Mouse (Mus musculus) monocyte, adult 5-6 weeks (primary cell): ENCODE data around the gene Prkce. TPM values are rescaled to one million over a fixed set of nuclear protein-coding genes. Genes with fewer than 3 reads are reported as not detected.
A peak's percentile ranks its signal among the peaks of the same experiment; 100 is the strongest.

ENCODE experiments used
- ATAC-seq: fragments of 153-309, 156-312 bp; replicated peaks from 2 replicates; pipeline ENCODE4 v1.8.0; 2017; ENCODE audit warnings: mild to moderate bottlenecking; ENCODE audit not compliant: low TSS enrichment, insufficient number of reproducible peaks, severe bottlenecking, poor library complexity, low FRiP score
- total RNA-seq: library from RNA; stranded (forward); fragments of 200-1000, 200-491, 200-594 nt; gene quantifications from 3 replicates; pipeline ENCODE4 v1.2.3, GENCODE M21; 2017

The Prkce gene
- total RNA-seq, 1 experiment from 2014 or later = 21.1 TPM

DNA sequence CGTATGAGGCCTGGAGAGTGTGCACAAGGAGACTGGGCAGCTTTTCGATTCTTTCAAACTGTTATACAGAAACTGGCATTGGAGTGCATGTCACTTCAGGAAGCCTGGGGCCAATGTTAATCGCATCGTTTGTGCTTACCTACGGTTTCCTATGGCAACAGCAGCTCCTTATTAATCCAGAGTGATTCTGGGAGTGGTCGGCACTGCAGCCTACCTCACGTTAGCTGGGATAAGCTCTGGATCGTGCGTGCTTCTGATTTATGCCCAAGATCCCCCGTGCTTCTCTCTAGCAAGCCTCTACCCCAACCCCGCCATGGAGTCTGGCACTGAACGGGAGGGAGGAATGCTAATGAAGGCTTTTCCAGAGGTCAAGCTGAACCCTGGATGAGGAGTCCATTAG lies 242.9 kb downstream of the Prkce start:
- no peak for ATAC-seq

DNA sequence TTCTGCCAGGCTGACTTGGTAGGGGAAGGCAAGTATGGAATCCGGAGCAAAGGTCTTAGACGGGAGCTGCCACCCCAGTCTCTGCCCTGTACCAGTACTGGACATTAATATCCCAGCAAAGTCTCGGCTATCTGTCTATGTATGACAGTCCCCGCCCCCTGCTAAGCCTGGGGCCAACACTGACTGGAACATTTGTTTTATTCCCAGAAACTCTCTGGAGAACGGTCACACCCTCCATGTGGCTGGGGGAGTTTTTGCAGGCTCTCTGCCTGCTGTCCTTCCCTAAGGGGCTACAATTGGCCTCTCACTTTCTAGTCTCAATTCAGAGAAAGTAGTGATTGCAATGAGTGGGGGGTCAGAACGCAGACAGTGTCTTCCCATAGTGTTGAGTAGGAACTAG lies 244.6 kb downstream of the Prkce start:
- ATAC-seq = no peak

DNA sequence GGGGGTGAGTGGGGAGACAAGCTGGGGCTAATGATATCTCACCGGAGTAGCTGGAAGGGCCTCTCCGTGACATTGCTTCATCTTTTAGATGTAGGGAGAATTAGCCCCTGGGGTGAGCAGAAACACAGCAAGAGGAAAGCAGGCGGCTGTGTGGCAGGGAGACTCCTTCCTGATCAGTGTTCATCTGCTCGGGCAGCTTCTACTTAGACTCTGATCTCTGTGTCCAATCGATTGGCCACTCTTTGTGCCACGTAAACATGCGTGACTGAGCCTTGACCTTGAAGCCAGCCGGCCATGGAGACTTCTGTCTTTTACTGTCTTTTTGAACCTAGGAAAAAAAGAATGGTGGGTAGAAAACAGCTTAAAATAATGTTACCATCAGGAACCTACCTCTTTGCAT lies 247.0 kb downstream of the Prkce start:
- ATAC-seq = no peak

DNA sequence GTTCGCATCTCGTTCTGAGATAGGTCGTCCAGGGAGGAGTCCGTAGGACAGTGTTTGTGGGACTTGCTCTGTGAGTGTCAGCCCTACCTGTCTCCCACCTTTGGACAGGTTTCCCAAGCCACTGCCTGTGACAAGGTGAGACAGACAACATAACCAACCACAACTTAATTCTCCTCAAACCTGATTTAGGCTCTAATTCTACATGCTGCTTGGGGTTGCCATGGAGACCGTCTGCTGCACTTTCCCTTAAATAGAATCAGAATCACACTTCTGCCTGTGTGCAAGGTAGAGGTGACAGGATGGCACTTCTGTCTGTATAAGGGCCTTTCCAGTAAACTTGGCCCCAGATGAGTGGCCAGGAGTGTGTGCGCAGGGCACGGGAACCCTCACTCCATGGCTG lies 248.4 kb downstream of the Prkce start:
- no peak for ATAC-seq

DNA sequence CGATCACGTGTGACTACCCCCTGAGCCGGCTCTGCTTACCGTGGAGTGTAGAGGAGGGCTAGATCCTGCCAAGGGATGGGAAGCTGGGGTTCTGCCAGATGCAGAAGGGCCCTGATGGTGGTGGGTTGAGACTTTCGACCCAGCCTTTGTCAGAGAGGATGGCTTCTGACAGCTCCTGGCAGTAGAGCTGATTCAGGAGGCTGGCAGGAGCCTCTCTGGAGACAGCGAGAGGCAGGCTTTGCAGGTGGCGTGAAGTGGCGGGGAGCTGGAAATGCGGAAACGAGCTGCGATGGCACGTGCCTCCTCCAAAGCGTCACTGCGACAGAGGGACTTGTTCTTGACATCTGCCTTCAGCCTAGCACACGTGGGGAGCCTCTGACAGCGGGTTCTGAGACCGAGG lies 250.7 kb downstream of the Prkce start:
- ATAC-seq = no peak

DNA sequence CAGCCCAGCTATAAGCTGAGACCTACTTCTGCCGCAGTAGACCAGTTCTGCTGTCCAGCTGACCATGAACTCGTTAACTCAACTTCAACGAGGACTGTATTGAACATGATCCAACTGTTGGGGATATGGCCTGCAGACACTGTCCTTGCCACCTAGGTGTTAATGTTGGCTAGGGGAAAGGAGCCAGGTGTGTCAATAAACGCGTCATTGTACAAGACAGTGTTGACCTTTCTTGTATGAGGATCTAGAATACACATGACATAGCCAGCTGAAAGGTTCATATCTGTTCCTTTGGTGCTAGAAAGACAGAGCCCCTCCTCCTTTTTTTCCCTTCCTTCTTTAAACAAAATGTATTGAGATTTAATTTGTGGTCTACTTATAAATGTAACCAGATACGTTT lies 251.6 kb downstream of the Prkce start:
- no peak for ATAC-seq

DNA sequence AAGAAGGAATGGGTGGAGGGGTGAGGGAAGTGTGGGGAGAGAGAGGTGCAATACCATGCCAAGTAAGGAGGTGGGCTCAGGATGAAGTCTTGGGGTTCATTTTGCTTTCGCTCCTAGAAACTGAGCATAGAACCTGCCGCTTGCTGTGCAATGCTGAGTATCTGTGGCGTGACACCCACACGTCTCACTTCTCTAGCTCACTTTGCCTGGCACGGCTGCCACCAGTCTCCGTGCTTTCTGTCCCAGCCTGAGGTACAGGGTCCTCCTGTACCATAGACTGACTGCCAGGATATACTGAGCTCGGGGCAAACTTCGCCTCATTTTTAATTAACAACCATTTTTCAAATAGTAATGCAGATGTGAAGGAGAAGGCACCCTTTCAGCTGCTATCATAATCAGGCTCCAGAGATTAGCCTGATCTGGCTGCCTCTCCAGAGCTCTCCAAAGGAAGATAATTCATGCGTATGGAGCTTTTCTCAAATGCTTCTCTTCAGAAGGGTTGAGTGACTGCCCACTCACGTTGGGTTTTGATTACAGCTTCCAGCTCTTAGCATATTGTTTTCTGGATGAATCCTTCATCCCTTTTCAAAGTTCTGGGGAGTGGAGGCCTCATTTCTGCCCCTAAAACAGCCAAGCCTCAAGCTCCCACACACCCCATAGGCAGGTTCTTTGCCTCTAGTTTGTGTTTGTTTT lies 253.2 kb downstream of the Prkce start:
- ATAC-seq = no peak

DNA sequence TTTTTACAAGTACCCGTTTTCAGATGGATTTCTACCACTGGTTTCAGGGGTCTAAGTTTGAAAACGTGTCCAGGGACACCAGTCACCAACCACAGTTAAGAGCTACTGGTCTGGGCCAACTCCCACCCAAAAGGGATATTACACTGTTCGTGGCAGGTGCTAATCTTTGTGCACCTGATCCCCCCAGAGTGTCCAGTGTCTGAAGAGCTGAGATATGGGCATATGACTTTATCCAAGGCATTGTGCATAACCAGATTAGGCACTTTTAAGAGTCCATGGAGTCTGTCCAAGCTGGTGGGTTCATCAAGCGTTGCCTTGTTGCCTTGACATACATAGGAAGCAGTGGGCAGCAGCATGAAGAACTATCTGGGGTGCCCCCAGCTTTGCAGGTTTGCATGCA lies 254.4 kb downstream of the Prkce start:
- no peak for ATAC-seq

DNA sequence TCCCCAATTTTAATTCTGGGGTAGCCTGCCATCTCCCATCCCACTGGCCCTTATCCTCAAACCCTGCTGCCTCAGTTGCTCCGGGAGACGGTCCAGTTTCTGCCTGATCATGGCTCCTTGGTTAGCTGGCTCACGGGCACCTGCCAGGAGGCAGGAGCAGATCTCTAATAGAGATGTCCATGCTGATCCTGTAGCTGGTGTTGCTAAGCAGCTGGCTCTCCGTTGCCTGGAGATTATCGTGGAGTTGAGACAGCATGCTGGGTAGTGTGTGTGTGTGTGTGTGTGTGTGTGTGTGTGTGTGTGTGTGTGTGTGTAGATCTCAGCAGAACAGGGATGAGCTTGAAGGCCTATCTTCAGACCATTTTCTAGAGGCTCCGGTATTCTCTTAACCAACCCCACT lies 262.3 kb downstream of the Prkce start:
- no peak for ATAC-seq

DNA sequence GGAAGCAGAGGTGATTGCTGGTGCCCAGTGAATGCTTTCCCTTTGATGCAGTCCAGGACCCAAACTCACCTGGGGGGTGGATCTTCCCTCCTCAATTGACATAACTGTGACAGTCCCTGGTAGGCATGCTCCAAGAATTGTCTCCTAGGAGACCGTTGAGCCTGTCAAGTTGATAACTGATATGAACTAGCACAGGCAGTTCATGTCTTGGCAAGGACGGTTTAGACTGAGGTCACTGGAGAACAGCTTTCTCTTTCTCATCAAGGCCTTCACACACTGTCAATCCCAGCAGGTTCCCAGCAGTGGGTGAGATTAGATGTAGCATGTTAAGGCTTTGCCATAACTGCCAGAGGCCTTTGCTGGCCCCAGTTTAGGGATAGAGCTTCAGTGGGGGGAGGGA lies 265.5 kb downstream of the Prkce start:
- no peak for ATAC-seq

DNA sequence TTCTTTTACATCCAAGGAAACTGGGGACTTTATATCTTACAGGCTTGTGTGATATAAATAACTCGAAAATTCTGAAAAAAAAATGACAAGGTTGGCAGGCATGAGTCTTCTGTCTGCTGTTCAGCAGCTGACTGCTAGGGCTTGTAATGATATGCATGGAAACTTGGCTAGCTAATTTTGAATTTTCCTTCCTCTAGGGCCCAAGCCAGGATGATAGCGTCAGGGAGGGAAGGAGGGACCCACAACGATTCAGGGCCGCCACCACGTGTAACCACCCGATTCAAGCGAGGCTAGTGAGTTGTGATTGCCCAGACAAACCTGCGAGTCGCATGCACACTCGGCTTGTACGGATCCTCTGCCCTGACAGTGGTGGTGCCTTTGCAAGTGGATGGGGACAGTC lies 266.2 kb downstream of the Prkce start:
- ATAC-seq = no peak

DNA sequence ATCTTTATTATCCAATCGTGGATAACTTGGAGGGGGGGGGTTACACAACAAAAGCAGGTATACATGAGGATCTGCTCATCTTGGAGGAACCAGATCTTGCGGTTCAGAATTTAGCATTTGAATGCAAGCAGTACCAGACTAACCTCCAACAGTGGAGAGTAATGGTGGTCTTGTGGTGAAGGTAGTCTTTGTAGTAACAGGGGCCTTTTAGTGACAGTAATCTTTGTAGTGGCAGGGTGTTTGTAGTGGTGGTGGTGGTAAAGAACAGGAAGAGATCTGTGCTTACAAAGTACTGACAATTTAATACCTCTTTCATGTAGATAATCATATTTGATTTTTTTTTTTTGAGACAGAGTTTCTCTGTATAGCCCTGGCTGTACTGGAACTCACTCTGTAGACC lies 267.2 kb downstream of the Prkce start:
- ATAC-seq = no peak

DNA sequence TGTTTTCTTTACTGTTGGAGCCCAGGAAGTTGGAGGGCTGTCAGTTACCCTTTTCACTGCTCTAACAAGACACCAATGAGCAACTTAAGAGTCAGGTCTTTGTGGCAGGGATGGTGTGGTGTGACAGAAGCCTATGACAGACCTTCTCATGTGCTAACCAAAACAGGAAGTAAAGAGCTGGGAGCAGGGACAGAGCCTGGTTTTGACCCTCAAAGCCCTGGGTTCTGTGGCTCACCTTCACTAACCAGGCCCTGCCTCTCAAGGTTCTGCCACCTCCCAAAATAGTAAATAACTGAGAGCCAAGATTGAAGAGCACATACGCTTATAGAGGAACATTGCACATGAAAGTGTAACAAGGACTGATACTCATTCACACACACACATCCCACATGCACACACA lies 268.0 kb downstream of the Prkce start:
- no peak for ATAC-seq

DNA sequence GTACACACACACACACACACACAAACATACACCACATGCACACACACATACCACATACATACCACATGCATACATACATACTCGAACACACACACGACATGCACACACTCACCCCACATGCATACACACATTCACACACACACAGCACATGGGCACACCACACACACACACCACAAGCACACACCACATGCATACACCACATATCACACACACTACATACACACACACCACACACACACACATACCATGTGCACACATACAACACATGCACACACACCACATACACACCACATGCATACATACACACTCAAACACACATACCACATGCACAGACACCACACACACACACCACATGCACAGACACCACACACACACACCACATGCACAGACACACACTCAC lies 268.4 kb downstream of the Prkce start:
- ATAC-seq = no peak; the same call in 1 of the 2 replicates

DNA sequence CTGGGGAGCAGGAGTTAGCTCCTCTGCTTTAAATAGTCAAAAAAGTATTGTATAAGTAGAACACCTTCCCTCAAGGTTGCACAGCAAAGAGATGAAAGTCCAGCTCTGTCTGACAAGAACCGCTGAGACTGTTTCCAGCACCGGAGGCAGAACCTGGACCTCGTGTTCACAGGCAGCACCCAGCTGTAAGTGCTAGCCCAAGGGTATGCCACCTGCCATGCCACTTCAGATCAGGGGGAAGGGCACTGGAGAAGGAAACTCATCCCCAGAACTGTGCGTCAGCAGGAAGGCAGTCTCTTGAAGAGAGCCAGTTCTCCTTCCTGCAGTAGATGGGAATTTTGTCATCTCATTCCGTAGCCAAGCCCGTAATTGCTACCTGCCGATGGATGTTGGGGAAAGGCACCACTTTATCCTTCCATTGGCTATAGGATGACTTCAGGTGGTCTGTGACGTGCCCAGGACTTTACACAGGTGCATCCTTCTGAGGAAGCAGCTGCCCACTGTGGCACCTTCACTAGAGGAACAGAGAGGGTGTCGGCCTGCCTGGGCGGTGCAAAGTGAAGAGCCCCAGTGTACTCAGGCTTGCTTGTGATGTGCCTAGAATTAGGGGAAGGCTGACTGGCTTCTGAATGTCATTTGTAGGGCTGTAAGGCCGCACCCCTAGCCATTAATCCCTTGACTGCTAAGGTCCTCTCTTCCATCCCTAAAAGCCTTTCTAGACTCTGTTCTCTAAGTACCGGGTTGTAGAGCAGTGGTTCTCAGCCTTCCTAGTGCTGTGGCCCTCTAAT lies 269.2 kb downstream of the Prkce start:
- ATAC-seq = 0 out of 2 replicates have a peak, but pooled peaks have one; percentile 28

DNA sequence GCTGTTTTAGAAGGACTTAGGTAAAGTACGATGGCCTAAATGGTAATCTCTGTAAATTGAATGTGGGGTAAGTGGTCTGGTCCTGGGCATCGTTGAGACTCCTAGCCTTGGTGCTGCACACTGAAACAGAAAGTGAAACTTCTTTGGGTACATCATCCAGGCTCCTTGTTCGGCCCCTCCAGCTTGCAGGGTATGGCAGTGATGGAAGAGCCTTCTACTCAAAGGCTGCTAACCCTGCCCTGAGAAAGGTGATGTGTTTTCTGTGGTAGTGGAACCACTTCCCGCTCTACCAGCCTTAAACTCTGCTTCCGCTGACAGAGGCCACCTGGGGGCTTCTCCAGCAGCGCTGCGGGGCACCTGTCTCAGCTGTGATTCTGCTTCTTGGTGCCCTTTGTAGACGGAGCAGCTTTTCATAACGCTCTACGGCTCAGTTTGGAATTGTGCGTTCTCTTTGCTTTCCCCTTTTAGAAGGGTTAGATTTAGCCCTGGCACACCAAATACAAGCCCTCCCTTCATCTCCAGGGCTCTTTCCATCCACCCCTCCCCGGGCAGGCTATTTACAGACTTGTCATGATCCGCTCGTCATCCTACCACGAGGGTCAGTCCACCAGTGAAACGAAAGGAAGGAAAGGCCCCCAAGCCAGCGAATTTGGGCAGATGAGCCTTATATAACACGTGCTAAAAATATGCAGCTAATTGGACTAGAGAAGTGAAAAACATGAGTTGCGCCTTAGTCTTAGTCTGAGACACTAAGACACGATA lies 270.1 kb downstream of the Prkce start:
- peak; percentile 42; the same call in 1 of the 2 replicates for ATAC-seq

DNA sequence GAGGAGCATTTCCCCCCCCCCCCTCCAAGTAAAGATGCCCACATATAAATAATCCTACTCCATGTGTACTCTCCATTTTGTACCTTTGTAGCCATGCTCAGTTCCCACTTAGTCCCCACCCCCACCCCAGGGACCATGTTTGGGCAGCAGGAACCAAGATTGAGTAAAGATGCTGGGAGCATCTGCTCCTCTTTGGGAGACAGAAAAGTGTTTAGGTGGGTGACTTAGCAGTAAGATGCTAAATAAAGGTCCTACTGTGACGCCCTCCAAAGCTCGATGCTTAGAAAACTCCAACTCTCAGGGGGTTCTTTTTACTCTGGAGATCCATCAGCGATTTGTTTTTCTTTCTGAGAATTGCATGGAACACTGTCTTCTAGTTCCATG lies 270.7 kb downstream of the Prkce start:
- ATAC-seq = no peak

DNA sequence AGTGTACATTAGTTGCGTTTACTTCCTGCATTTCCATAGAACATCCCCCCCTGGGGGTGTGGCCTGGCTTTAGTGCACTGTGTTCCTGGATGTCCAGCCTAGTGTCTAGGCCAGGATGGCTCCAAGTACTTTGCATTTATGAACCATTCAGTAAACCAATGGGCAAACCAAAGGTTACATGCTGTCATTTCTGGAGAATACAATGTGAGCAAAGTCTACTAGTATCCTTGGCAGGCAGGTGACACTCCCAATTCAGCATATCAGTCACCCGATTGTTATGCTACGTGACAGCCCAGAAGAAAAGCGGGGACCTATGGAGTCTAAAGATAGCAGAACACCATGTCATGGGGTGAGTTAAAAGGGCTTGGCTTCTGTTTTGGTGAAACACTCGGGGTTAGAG lies 271.2 kb downstream of the Prkce start:
- ATAC-seq = no peak

DNA sequence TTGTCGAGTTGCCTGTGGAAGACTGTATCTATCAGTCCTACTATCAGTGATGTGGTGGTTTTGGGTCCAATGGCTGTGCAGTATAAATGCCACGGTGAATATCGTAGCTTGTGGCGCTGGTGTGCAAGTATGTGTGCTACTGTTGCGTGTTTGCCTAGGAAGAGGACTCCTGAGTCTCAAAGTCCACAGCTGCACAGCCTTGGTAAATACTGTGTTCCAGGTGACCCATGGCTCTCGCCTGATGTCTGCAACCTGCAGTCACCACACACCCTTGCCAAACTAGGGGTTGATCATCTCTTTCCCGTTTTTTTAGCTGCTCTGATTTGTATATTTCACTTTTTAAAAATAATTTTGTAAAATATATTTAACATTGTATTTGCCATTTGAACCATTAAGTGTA lies 273.5 kb downstream of the Prkce start:
- no peak for ATAC-seq

DNA sequence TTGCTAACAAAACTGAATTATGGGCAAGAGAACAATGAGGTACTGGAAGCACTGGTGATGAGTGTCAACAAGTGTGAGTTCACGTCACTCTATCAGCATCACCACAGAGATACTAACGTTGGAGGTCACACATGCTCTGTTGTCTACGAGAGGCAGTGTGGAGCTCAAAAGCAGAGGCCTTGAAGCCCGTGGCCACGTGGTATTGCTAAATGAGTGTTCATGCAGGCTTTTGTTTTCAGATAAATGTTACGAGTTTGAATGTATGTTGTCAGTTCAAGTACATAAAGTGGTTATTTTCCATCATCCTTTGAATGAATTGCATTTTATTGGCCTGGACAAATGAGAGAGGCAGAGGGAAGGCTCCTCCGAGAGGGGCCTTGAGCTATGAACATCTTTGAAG lies 276.3 kb downstream of the Prkce start:
- ATAC-seq = no peak
